Mouse (Mus musculus): Measurements from ENCODE around the gene Extl2.
A peak's percentile ranks its signal among the peaks of the same experiment; 100 is the strongest.

The Extl2 gene

DNA sequence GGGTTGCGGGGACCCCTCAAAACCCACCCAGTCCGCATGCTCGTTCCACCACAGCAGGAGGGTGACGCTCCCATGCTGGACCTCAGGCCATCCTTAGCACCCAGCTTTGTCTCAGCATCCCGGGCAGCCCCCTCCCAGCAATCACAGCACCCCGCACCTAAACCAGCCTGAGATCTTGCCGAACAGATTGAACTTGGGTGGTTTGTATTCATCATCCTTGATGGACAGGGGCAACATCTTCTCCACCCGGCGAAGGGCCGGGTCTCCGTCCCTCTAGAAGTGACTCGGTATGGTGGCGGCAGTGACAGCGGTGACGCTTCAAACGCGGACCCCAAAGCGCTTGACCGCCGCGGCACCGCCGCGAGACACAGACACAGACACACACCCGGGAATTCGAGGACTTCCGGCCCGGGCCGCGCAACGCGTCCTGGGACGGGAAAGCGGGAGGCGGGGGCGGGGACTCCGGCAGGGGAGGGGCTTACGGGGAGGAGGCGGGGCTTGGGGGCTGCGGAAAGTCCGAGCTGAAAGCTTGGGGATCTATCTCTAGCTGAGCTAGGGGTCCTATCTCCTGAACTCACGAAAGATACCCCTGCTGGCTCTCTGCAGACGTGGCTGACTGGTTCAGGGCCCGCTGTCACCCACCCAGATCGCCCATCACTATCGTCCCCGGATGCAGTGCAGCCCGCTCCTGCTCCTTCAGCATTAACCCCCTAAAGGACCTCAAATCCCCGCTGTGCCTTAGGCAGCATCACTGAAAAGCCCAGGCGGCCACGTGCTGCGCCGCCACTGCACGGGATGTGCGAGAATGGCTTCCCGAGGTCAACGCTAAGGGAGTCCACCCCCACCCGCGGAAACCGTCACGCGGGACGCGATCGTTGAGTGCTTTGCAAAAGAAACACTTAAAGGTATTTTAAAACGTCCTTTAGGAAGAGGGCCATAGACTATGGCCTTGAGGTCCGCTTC is at the start of gene Extl2, which contains the start of gene Slc30a7:
Gene Extl2 (plus strand): TSS at position 485 of the 963 bp plus-strand sequence.
Gene Slc30a7 (minus strand): TSS at position 429 of the 963 bp plus-strand sequence.
- peak; percentile 87 for DNase-seq

DNA sequence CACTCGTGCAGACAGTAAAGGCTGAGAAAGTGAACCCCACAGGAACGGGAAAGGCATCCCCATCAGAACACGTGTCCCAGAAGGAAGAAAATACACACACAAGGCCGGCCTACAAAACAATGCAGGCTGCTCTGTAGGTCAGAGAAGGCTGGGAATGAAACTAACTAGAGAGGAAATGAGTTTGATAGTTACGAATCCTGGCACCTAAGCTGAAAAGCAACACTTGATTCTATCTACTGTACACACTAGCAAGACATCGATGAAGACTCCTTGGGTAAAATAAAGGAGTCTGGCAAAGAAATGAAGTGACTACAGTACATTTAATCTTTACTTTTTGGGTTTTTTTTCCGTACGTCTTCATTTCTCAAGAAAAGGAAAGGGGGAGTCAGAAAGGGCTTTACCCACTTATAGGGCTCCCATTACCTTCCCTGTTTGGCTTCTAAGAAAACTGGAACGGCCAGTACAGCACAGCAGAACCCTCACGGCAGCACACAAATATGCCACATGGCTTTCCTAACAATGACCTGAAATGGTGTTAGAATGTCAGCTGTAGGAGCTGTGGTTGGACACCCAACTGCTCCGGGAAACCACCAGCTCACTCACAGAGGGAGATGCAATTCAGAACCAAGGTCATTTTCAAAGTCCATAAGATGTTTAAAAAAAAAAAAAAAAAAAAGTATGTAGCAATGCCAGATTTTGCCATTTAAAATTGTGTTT is 45.8 kb upstream of the Extl2 start:
- no peak for DNase-seq

DNA sequence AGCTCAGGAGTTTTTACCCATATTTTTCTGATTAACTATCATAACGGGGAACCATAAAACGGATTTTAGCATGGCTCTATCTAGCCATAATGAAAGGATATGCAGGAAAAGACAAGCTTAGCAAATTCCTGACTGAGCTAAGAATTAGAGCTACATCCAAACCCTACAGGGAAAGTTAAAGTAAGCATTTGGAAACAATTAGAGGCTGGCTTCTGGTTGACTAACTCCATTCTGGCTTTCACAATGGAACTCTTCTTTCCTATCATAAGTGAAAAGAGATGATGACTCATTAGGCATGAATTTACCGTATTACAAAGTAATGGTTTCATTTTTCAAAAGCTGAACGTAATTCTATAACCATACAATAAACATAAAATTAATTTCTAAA is 45.2 kb upstream of the Extl2 start:
- DNase-seq, result no peak

DNA sequence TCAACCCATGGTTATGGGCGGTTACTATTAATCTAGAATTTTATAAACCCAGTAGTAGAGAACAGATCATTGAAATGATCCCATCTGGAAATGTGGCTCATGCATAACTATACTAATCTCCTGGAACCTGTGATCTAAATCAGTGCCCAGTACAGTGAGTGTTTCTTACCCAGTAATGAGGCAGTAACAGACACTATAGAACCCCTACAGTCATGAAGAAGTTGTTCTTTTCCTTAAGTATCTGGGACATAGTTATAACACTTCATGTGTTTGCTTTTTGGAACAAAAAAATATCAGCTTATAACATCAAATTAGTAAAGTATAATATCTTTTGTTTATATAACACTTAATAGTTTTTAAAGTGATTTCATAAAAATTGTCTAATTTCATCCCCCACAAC is 43.7 kb upstream of the Extl2 start:
- DNase-seq, result no peak

DNA sequence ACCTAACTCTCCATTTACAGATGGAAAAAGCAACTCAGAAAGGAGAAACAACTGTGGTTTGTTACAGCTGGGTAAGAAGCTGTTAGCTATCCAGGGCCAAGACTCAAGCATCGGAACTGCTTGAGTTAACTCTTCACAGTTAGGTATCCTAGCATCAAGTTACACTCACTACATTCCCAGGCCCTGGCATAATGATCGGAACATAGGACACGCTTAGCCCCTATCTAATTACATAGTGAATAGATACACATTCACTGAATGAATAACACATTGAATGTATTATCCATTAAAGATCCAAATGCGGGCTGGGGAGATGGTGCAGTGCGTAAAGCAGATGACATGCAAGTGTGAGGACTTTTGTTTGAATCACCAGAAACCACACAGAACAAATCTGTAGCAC is 43.2 kb upstream of the Extl2 start:
- DNase-seq, result no peak

DNA sequence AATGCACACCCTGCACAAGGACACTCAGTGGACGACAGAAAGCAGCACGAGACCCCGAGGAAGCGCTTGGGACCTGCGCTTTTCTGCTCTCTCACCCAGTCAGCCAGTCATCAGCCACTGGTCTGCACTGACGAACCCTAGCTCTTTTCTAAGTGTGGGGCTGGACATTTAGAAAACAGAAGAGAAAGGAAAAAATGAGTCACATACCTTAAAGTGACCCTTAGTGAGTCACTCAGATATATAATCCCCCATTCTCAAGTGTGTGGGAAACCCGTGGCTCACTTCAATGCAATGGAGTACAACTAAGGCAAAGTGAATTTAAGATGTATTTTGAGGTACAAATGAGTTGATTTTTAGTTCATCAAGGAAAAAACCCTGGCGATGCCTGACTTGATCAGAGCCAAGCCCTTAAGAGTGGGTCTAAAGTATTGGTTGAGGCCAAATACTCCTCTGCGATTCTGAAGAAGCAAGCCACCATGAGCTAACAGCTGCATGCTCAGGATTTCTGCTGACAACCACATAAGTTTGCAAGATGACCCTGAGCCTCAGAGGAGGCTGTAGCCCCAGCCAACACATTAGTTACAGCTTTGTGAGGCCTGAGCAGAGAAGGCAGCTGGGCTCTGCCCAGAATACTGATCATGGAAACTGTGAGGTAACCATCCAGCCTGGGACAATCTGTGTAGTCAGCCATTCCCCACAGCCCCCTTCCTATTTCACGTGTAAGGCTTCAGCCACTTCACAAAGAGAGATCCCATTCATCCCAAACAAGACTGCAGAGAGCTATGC is 38.3 kb upstream of the Extl2 start:
- DNase-seq, result peak; percentile 65

DNA sequence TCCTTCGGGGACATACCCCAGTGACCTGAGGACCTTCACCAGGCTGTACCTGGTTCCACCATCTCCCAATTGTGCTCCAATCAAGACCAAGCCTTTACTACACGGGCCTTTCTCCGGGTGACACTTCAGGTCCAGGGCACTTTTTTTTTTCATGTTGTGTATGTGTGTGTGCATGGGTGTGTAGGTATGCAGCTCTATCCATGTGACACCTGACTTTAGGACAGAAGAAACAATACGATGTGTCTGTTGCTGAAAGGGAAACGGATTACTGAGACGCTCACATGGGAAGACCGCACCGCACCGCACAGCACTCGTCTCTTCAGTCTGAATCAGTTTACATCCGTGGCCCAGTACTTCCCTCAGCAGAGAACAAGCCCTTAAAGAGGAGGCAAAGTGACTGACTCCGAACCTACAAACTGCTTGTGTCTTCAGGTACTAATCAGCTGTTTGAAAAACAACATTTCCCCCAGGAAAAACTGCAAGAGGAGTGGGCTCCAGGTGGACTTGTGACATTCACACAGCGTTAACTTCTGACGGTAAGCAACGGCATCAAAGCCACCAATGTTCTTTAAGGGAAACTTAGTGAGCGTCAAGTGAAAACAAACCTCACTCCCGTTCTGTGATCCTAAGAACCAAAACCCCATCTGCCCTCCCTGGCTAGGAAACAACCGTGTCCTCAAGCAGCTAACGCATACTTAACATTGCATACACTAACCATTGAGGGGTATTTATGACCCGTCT is 36.0 kb upstream of the Extl2 start:
- DNase-seq, result no peak

DNA sequence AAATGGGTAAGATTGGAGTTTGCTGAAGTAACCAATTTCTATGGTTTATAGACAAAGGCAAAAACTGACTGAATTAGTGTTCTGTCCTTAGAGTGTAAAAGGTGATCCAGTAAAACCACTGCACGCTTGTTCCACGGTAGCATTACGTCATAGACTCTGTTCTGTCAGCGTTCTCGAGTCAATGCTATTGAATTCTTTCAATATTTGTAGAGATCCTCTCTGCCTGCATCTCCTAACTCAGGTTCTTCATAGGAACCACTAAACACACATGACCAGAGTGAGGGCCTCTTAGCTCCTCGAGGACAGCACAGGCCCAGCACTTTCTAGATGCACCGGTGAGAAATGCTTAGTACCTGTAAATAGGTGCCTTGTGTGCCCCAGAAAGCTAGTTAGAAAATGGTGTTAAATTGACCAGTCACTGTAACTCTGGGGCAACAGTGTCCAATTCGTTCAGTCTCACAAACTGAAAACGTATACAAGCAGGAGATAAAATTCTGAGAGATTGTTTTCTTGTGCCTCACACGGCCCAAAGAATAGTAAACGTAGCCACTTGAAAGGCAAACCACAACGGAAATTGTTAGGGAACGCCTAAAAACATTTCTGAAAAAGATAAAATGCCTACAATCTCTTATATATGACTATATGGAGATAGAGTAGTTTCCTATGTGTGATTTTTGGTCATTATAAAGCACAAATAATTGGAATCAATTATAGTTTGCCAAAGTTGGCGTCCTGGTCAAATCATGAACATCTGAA is 35.2 kb upstream of the Extl2 start:
- no peak for DNase-seq

DNA sequence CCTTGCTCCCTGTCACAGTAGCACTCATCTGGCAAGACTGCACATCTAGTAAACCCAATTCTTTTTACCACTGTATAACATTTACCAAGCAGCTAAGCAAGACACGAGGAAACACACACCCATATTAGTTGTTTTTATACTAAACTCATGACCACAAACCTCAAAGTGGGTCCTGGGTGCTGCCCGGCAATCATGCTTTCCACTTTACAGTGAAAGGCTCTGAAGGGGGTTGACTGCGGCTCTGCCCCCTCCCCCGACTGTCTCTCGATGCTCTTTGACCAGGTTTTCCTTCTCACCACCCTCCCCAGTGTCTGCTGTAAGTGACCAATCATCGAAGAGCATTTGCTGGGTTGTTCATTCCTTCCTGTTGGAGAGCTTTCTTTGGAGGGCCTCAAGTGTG is 33.0 kb upstream of the Extl2 start:
- no peak for DNase-seq

DNA sequence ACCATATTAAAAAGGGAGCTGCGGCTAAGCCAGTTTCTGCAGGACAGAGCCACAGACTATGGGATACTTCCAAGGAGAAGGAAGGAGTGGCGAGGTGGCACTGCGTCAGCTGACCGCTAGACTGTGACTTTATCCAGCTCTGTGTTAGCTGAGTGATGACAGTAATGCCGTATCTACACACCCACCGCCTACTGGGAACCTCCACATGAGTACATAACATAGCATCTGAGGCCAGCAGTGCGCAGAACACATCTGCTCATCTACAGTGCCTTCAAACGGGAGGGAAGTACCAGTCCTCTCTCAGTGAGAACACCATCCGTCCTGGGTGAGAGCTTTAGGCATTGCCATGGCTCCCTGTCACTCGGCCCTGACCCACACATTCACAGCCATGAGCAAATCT is 32.3 kb upstream of the Extl2 start:
- DNase-seq, result no peak

DNA sequence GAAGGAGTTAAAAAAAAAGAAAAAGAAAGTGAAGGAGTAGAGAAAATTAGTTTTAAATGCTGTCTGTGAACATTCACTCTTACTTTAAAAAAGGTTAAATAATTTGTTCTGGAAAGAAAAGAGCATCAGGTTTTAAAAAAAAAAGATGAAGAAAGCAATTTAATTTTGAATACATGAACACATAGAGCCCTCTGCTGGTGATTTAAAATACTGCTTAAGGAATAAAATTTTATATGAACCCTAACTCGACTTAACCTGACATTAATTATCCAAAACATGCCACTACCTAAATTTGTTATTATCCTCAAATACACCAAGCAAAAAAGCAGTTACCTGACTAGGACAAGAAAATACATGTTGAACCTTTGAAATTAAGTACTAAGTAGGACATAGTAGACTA is 28.3 kb upstream of the Extl2 start:
- no peak for DNase-seq

DNA sequence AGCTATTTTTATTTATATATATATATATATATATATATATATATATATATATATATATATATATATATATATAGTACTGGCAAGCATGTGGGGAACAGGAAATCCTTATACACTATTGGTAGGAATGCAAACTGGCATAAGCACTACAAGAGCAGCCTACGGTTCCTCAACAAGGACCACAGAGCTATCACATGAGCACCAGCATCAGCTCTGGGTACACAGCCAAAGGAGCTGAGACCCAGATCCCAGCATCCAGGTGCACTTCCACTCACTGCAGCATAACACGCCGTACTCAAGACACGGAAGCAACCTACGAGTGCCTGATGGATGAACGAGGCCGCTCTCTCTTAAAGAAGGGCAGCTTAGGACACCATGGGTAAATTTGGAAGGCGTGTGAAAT is 24.0 kb upstream of the Extl2 start:
- DNase-seq, result no peak

DNA sequence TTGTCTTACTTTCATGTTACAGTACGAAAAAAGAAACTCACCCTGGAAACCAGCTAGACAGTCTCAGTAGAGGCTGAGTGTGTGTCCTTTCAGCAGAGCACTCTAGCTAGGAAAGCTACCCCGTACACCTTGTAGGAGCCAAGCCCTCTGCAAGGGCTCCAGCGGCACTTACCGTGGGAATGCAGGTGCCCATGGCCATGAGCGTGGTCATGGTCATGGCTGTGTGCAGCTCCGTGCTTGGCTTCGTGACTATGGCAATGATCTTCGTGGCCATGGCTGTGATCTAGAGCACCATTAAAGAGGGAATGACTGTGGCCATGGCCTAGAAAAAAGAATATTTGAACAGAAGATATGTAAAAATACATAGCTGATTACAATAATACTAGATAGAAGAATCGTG is 22.6 kb upstream of the Extl2 start:
- DNase-seq, result no peak

DNA sequence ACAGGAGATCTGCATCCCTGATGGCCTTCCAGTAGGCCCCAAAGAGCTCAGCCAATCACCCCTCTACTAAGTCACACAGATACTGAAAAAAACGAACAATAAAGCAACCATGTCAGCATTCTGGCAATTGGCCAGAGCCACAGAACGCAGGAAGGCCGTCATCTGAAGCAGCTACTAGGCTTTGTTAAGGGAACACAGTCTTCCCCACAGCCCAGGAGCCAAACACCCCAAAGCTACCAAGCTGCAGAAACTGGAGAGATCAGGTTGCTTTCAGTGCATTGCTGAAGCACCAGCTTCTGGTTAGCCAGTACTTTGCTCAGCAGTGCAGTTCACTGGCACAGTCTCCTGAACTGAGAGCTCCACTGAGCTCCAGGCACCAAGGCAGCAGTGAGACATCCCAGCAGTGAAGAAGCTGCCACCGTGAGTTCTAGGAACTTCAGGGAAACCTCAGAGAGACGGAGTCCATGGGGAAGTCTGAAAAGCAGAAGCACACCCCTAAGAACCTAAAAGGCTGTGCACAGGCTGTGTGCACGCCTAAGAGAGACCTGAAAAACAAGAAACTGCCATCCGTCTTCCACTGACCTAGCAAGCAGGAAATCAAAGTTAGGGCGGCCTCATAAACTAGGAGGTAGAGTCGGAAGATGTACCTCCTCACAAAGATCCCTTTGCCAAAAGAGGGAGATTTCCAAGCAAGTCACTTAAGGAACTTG is 21.9 kb upstream of the Extl2 start:
- DNase-seq, result peak; percentile 43

DNA sequence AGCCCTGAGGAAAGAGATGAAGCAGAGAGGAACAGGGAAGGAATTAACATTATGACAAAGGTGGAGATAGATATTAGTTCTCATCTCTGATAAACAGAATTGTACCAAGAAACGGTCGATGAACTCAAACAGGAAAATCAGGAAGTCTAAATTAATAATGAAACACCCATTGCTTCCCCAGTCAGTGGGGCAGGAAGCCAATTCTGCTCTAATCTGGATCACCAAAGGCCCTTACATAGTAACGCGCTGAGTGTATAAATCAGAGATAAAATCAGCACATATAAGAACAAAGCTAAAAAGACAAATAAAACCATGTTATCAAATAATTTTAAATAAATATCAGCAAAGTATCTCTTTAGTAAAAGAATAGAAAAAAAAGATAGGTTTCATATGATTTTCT is 15.2 kb upstream of the Extl2 start:
- peak; percentile 9 for DNase-seq

DNA sequence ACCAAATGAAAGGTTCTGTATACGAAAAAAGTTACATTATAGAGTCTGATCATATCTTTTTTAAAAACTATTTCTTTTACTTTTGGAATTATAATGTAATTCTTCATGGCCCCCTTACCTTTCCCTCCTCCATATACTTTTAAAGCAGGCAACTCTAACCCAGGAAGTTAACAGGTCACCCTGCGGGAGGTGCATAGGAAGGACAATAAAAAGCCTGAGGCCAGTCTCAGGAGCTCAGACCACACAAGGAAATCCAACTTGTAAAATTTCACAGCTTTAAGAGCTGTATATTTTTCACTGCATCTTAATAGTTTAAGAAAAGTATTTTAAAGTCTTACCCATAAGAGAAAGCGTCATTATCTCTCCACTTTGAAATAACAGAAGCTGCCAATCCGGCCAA is 14.7 kb upstream of the Extl2 start:
- no peak for DNase-seq

DNA sequence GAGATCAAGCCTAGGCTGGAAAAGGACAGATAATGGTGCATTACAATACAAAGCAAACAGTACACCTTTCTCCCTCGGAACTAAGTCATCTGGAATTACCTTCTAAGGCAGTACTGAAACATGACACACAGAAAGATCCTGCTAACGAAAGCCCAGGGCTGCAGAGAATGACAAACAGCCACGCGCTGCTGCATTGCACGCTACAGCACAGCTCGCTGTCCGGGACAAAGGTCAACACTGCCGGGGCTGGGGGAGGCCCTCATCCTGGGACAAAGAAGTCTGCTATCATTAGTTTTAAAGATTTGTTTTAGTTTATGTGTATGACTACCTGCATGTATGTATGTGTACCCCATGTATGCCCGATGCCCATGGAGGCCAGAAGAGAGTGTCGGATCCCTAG is 14.2 kb upstream of the Extl2 start:
- DNase-seq, result no peak

DNA sequence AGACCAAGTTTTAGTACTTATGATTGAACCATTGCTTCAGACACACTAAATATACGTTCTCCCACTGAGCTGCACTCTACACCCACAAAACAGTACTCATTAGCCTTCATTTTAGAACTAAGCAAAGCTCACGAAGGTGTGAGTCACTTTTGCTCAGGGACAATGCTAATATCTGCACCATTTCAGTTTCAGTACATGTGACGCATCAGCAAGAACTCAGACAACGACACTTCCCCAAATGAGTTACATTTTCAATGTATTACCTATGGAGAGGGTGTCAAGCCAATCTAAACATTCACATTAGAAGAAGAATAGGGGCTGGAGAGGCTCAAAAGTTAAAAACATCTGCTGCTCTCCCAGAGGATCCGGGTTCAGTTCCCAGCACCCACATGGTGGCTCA is 10.3 kb upstream of the Extl2 start:
- no peak for DNase-seq

DNA sequence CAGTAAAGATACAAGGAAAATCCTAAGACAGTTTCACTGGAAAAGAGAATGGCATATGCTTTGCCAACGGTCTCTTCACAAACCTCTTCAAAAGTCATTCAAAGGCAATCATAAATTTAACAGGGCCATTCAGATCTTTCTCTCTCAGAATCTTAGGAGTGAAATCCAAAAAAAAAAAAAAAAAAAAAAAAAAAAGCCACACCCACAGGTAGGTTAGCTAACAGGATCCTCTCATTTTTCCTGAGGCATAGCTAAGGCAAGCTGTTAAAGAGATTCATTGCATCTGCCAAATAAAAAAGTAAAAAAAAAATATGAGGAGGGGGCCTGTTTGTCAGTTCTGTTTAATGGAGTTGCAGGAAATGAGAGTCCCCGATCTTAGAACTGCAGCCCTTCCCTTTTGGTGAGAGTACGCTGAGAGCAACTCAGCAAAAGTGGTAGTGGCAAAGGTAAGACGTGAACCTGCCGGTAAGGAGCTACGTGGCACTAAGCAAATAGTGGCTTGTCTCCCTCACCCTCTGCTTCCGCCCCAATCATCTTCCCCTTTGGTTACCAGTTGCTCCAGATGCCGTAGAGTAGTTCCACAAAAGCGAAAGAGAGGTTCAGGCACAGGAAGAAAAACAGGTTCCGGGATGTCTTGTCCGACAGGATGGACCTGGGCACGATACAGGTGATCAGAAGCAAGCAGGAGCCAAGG is 831 bp upstream of the Extl2 start:
- DNase-seq, result peak; percentile 24

DNA sequence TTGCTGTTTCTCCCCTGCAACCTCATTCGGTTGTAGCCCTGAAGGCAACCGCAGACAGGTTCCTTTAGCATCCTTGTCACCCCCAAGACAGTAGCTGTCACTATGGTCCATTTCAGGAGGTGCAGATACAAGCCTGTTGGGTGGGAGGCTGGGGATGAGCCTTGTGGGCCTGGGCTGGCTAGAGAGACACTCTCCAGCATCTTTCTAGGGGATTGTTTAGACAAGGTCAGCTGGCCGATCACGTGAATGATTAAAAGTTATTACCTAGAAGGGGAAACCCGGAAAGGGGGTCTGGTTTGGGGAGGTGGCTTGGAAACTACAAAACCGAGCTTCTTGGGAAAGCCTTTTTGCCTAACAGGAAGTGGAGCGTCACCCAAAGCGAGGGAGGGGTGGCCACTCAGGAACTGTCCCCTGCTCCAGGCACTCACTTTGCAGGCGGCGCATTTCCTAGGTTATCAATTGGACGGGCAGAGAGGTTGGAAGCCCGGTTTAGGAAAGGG is 729 bp downstream of the Extl2 start:
- peak; percentile 87 for DNase-seq

Measured in lung, postnatal 10 days (tissue).